Mouse (Mus musculus): ENCODE results near the gene Ndufs3.
"Not testable (repeated sequence)": the region's sequence is repeated elsewhere in the genome, so short reads cannot be mapped to it uniquely, and the experiment has no call there.

Gene Ndufs3

DNA sequence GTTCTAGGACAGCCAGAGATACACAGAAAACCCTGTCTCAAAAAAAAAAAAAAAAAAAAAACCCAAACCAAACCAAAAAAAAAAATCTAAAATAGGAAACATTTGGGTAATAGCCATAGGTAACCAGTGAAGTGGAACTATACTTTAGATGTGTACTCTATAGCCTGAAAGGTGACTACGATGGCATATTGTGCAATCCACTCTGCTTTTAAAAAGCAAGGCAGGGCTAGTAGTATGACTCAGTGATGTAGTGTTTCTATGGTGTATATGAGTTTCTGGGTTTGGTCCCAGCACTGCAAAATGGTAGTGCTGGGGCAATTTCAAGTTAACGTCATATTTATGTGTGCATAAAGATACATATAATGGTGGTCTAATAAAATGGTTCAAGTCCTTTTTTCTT, 2.1 kb upstream of the Ndufs3 start:
- no peak for DNase-seq (ENCODE audit: extremely low spot score)

- no peak for DNase-seq (ENCODE audit: extremely low spot score)
Measured at GRCm38 (mm10) chr2:90904856-90905224, 213 bp upstream of the Ndufs3 start.

DNA sequence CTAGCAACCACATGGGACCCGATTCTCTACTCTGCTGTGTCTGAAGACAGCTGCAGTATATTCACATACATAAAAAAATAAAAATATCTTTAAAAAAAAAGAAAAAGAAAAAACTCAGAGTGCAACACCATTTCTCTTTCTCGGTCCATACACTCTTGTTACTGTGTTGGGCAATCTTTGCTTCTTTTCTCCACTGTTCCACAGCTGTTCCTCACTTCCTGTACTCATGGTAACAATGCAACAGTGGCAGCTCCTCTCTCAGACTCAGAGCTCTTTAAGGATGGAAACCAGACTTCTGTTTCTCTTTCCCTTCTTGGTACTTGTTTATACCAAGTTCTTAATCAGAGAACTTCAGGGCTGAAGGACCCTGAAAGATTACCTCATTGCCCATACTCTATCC, 1.2 kb downstream of the Ndufs3 start:
- no peak for DNase-seq (ENCODE audit: extremely low spot score)

DNA sequence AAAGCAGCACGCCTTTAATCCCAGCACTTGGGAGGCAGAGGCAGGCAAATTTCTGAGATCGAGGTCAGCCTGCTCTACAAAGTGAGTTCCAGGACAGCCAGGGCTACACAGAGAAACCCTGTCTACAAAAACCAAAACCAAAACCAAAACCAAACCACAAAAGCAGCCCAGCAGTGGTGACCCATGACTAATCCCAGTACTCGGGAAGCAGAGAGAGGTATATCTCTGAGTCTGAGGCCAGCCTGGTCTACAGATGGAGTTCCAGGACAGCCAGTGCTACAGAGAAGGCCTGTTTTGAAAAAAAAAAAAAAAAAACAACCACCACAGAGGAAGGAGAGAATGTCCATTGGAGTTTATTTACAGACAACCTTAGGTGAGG, 10.3 kb downstream of the Ndufs3 start:
- DNase-seq (ENCODE audit: extremely low spot score): not testable (repeated sequence)

- DNase-seq (ENCODE audit: extremely low spot score): no peak
Measured at GRCm38 (mm10) chr2:90893673-90894298, 10.8 kb downstream of the Ndufs3 start.

DNA sequence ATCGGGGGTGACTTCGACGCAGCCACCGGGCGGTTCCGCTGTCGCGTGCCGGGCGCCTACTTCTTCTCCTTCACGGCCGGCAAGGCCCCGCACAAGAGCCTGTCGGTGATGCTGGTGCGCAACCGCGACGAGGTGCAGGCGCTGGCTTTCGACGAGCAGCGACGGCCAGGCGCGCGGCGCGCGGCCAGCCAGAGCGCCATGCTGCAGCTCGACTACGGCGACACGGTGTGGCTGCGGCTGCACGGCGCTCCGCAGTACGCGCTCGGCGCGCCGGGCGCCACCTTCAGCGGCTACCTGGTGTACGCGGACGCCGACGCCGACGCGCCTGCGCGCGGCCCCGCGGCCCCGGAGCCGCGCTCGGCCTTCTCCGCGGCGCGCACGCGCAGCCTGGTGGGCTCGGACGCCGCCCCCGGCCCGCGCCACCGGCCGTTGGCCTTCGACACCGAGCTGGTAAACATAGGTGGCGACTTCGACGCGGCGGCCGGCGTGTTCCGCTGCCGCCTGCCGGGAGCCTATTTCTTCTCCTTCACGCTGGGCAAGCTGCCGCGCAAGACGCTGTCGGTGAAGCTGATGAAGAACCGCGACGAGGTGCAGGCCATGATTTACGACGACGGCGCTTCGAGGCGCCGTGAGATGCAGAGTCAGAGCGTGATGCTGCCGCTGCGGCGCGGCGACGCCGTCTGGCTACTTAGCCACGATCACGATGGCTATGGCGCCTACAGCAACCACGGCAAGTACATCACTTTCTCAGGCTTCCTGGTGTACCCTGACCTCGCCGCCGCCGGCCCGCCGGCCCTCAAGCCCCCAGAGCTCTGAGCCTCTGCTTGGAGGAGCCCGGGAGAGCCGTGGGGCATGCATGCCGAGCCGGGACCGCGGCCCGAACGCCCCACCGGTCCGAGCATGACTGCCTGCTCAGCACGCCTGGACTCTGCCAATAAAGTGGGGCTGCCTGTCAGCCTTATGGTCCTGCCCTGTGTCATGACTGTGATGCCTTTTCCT, 14.8 kb downstream of the Ndufs3 start:
- peak; percentile 58 for DNase-seq (ENCODE audit: extremely low spot score)

GRCm38 (mm10) chr2:90887627-90888026, 17.0 kb downstream of the Ndufs3 start:
- no peak for DNase-seq (ENCODE audit: extremely low spot score)

GRCm38 (mm10) chr2:90886436-90886835, 18.2 kb downstream of the Ndufs3 start:
- no peak for DNase-seq (ENCODE audit: extremely low spot score)

GRCm38 (mm10) chr2:90885218-90886041, 19.2 kb downstream of the Ndufs3 start, which contains the start of gene C1qtnf4:
Gene C1qtnf4 (plus strand): TSS chr2:90885860.
- DNase-seq (ENCODE audit: extremely low spot score): peak; percentile 59

- no peak for DNase-seq (ENCODE audit: extremely low spot score)
Measured at GRCm38 (mm10) chr2:90881824-90882223, 22.8 kb downstream of the Ndufs3 start.

- DNase-seq (ENCODE audit: extremely low spot score): no peak
Measured at GRCm38 (mm10) chr2:90880144-90880785, 24.4 kb downstream of the Ndufs3 start.

DNA sequence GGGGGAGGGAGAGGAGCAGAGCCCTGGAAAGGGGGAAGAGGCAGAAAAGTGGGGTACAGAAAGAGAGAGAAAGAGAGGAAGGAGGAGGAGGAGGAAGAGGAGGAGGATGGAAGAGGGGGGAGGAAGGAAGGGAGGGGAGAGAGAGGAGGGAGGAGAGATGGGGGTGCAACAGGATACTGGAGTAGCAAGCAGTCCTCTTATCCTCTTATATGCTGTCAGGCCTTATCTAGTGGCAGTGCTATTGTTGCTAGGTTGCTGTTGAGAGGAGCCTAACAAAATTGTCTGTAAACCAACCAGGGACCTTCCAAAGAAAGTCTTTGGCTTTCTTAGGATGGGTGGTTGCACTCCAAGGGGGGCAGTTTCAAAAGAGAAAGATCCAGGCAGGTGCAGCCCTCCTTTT, 25.2 kb downstream of the Ndufs3 start:
- no peak for DNase-seq (ENCODE audit: extremely low spot score)

DNA sequence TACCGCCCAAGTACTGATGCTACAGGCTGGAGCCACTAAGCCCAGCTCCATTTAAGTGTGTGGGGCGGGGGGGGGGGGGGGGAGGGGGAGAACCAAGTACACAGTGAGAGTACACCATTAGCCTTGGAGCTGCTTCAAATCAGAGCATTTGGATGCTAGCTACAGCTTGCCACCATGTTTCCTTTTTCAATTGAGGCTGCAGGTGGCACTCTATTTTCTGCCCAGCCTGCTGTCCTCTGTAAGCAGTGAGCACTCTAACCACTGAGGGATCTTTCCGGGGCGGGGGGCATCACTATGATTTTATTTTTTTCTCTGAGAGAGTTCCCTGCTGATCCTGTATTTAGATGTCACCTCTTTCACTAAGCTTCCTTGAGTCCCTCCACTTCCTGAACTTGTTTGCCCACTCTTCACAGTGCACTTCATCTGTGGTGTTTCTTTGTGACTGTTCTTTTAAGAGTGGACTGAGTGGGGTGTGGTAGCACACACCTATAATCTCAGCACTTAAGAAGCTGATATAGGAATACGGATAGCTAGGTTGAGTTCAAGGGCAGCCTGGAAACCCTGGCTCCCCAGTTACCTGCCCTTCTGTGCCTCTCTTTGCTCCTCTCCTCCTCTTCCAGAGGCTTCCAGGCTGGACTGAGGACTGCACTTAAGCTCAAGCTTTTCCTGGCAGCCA, 26.9 kb downstream of the Ndufs3 start:
- no peak for DNase-seq (ENCODE audit: extremely low spot score)

DNA sequence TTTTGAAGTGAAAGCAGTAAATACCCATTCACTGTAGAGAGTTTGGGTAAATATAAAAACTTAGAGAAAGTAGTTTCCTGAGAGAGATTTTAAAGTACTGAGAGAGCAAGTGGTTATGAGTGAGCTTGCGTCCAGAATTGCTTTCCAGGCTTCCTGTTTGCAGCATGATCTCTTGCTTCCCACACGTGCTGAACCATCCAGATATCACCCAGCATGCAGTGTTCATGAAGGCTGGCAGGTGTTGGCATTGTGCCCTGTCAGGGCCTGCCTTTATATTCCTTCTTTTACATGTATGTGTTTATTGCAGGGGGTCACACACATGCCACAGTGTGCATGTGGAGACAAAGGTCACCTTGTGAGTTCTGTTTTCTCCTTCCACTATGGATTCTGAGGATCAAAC, 29.4 kb downstream of the Ndufs3 start:
- no peak for DNase-seq (ENCODE audit: extremely low spot score)

DNA sequence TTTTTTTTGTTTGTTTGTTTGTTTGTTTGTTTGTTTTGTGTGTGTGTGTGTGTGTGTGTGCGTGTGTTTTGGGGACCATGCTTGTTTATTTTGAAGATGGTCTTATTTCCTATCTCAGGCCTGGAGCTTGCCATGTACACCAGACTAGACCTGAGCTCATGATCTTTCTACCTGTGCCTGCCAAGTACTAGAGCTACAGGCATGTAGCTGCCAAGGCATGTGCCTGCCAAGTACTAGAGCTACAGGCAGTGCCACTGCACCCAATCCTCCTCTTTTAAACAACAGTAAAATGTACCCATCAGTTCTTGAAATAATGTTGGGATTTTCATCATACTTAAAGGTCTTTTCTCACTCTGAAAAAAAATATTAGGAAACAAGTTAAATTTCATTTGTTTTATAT, 30.6 kb downstream of the Ndufs3 start:
- no peak for DNase-seq (ENCODE audit: extremely low spot score)

- no peak for DNase-seq (ENCODE audit: extremely low spot score)
Measured at GRCm38 (mm10) chr2:90871180-90871961, 33.3 kb downstream of the Ndufs3 start.

DNA sequence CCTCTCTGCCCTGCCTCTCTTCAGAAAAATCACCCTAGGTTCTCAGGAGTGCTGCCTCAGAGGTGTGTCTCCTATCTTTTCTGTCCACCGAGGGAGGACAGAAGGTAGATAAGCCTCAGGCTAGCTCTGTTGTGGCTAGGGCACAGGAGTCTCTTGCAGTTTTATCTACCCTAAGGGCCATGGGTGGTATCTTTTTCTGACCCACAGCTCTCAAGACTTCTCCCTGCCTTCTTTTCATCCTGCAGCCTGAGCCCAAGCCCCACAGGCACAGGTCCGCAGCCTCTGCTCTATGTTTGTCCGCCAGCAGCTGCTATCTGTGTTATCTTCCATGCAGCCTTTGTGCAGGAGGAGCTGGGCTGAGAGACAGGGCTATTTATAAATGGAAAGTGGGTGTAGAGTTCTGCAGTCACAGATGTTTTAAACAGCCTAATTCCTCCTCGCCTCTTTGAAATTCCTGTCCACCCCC, 34.5 kb downstream of the Ndufs3 start:
- no peak for DNase-seq (ENCODE audit: extremely low spot score)

DNA sequence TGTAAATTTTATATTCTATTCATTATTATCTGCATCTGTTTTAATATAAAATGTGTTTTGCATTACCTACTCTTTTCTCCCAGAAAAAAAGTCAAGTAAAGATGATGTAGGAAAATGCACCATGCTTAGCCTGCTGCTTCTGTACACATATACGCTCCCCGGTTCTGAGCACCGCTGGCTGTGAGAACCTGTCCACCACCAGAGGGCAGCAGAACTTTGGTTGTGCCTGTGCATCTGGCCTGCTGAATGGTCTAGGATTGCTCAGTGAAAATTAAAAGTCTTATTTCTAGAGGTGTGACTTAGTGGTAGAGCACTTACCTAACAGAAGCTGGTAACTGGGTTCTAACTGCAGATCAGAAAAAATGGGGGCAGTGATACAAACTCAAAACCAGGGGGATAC, 38.1 kb downstream of the Ndufs3 start:
- peak; percentile 76 for DNase-seq (ENCODE audit: extremely low spot score)

- no peak for DNase-seq (ENCODE audit: extremely low spot score)
Measured at GRCm38 (mm10) chr2:90864184-90864583, 40.4 kb downstream of the Ndufs3 start.

DNA sequence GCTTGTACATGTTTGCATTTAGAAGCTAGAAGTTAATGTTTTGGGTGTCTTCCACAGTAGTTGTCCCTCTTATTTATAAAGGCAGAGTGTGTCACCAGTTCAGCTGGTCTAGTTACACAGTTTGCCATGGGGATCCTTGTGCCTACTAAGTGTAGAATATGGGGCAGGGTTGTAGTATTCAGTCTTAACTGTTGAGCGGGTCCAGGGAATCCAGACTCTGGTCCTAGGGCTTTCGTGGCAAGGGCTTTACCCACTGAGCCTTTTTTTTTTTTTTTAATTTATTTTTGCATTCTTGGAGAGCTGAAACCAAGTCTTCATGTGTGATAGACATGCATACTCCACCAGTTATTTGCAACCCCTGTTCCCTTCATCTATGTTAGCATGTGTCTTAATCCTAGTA, 43.1 kb downstream of the Ndufs3 start:
- no peak for DNase-seq (ENCODE audit: extremely low spot score)
